Mouse (Mus musculus) myocyte (in vitro differentiated cells): ENCODE data around the gene 4933434E20Rik. TPM values are rescaled to one million over a fixed set of nuclear protein-coding genes. Genes with fewer than 3 reads are reported as not detected.
A peak's percentile ranks its signal among the peaks of the same experiment; 100 is the strongest.

Source experiments
- H3K27me3 ChIP-seq: one replicate; pipeline ENCODE4 v1.6.1; 2011; ENCODE audit not compliant: control insufficient read depth, insufficient read depth, insufficient read length
- H3K36me3 ChIP-seq: one replicate; pipeline ENCODE4 v1.6.1; 2011; ENCODE audit not compliant: control insufficient read depth, insufficient read depth
- H3K4me2 ChIP-seq: one replicate; pipeline ENCODE4 v1.6.1; 2011; ENCODE audit warnings: low read depth, control low read depth
- H3K4me3 ChIP-seq: one replicate; pipeline ENCODE4 v1.5.1; 2011; ENCODE audit warnings: mild to moderate bottlenecking, control low read depth, moderate library complexity
- H3K79me2 ChIP-seq: one replicate; pipeline ENCODE4 v1.6.1; 2011; ENCODE audit not compliant: control insufficient read depth, insufficient read depth
- H3ac ChIP-seq: one replicate; pipeline ENCODE4 v1.6.1; 2011; ENCODE audit not compliant: control insufficient read depth, insufficient read length
- CEBPB ChIP-seq: IDR thresholded peaks from 2 replicates; pipeline ENCODE4 v1.6.1; 2011; ENCODE audit warnings: mild to moderate bottlenecking, moderate library complexity; ENCODE audit not compliant: poor library complexity, insufficient read depth, severe bottlenecking
- E2F4 ChIP-seq: IDR thresholded peaks from one replicate; pipeline ENCODE4 v1.6.1; 2011; ENCODE audit warnings: mild to moderate bottlenecking, control low read depth, moderate library complexity; ENCODE audit not compliant: insufficient read depth
- MAX ChIP-seq: IDR thresholded peaks from one replicate; pipeline ENCODE4 v1.6.1; 2011; ENCODE audit warnings: low read depth, mild to moderate bottlenecking, control low read depth
- MYOD1 ChIP-seq, 3 experiments: IDR thresholded peaks; one replicate each; pipeline ENCODE4 v1.6.1; 2011; ENCODE audit warnings: control low read depth in 2 of 3, low read depth in 2 of 3, mild to moderate bottlenecking in 2 of 3, moderate library complexity in 1 of 3; ENCODE audit not compliant: insufficient read length in 2 of 3, control insufficient read depth in 1 of 3
- MYOG ChIP-seq, 3 experiments: IDR thresholded peaks; one replicate each; pipeline ENCODE4 v1.6.1; 2011; ENCODE audit warnings: control low read depth in 2 of 3, low read depth in 2 of 3, mild to moderate bottlenecking in 2 of 3; ENCODE audit not compliant: insufficient read length in 2 of 3, control insufficient read depth in 1 of 3, insufficient read depth in 1 of 3
- POLR2A ChIP-seq: IDR thresholded peaks from one replicate; pipeline ENCODE4 v1.6.1; 2011; ENCODE audit warnings: low read depth, mild to moderate bottlenecking, control low read depth, moderate library complexity; ENCODE audit not compliant: insufficient read length
- POLR2AphosphoS2 ChIP-seq: IDR thresholded peaks from one replicate; pipeline ENCODE4 v1.6.1; 2011; ENCODE audit warnings: low read depth, control low read depth; ENCODE audit not compliant: insufficient read length
- REST ChIP-seq: IDR thresholded peaks from one replicate; pipeline ENCODE4 v1.6.1; 2011; ENCODE audit warnings: mild to moderate bottlenecking, control low read depth, moderate library complexity; ENCODE audit not compliant: insufficient read depth, insufficient read length
- SRF ChIP-seq: IDR thresholded peaks from one replicate; pipeline ENCODE4 v1.6.1; 2011; ENCODE audit warnings: low read depth; ENCODE audit not compliant: control insufficient read depth, insufficient read length
- TCF12 ChIP-seq: IDR thresholded peaks from one replicate; pipeline ENCODE4 v1.6.1; 2011; ENCODE audit warnings: mild to moderate bottlenecking, control low read depth; ENCODE audit not compliant: poor library complexity, insufficient read depth, severe bottlenecking
- TCF3 ChIP-seq: IDR thresholded peaks from one replicate; pipeline ENCODE4 v1.6.1; 2011; ENCODE audit warnings: low read depth, control low read depth; ENCODE audit not compliant: insufficient read length
- USF1 ChIP-seq: IDR thresholded peaks from one replicate; pipeline ENCODE4 v1.6.1; 2011; ENCODE audit warnings: low read depth, mild to moderate bottlenecking, control low read depth, moderate library complexity
- polyA plus RNA-seq: library from polyadenylated mRNA; unstranded; fragments of >200 nt; fragmentation: generic; extraction: Trizol; gene quantifications from one replicate; pipeline ENCODE4 v1.2.1, GENCODE M21; 2012; ENCODE audit warnings: missing spikeins

Gene 4933434E20Rik
- polyA plus RNA-seq, 1 experiment: 83.8 TPM

- H3K36me3 ChIP-seq: peaks cover 20% of the 10 kb centered on the region
- H3ac ChIP-seq: no peak overlapping the region
- TF ChIP-seq CEBPB (no peak), POLR2AphosphoS2 (peak; percentile 40)
- no peak overlapping the region for H3K4me3 ChIP-seq
- H3K79me2 ChIP-seq: no peaks in the 10 kb centered on the region
- no peaks in the 10 kb centered on the region for H3K27me3 ChIP-seq
- H3K4me2 ChIP-seq: no peak overlapping the region
These were observed 46.5 kb downstream of the 4933434E20Rik start for GRCm38 (mm10) chr3:90097928-90098327.

DNA sequence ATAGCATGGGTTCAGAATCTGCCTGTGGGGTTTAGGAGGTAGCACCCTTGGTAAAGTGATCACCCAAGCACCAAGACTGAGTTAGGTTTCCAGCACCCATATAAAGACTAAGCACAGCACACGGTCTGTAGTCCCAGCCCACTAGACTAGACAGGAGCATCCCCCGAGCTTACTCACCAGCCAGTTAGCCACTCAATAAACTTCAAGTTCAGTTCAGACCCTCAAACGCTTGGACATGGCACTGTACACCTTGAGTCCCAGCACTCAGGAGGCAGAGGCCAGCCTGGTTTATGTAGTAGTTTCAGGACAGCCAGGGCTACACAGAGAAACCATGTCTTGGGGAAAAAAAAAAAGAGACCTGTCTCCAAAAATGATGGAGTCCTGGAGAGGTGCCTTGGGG lies 49.6 kb downstream of the 4933434E20Rik start:
- Histone ChIP-seq H3K4me2 (no peak overlapping the region), H3K79me2 (no peaks in the 10 kb centered on the region), H3ac (no peak overlapping the region), H3K4me3 (no peak overlapping the region), H3K27me3 (no peaks in the 10 kb centered on the region), H3K36me3 (peaks cover 3% of the 10 kb centered on the region)
- TF ChIP-seq POLR2AphosphoS2 (peak; percentile 42), SRF (no peak), E2F4 (no peak)

DNA sequence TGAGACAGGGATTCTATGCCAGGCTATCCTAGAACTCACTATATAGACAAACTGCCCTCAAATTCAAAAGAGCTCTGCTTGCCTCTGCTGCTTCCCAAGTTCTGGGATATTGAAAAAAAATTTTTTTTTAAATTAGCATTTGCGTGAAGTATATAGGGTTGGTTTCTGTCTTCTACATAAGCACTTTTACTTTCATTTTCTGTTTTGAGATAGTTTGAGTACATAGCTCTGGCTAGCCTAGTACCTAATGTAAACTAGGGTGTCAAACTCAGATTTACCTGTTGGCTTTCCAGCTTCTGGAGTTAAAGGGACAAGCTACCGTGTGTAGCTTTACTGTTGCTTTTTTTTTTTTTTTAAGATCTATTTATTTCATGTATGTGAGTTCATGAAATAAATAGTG lies 50.2 kb downstream of the 4933434E20Rik start:
- no peak overlapping the region for H3K4me2 ChIP-seq
- no peak overlapping the region for H3ac ChIP-seq
- no peaks in the 10 kb centered on the region for H3K27me3 ChIP-seq
- no peak for TF ChIP-seq MAX
- TF ChIP-seq CEBPB: no peak
- no peak for TF ChIP-seq MYOD1 (IDR thresholded peaks at IDR 0.05; ENCODE audit: control insufficient read depth in 1 of 3, insufficient read length in 2 of 3, low read depth in 2 of 3)
- TF ChIP-seq TCF3: no peak
- no peak for TF ChIP-seq REST
- TF ChIP-seq SRF: no peak
- no peak for TF ChIP-seq POLR2AphosphoS2
- TF ChIP-seq TCF12: no peak
- TF ChIP-seq USF1: no peak
- TF ChIP-seq MYOG (IDR thresholded peaks at IDR 0.05; ENCODE audit: control insufficient read depth in 1 of 3, insufficient read depth in 1 of 3, insufficient read length in 2 of 3, low read depth in 2 of 3): no peak
- no peak for TF ChIP-seq POLR2A
- TF ChIP-seq E2F4: no peak
- no peaks in the 10 kb centered on the region for H3K79me2 ChIP-seq
- H3K36me3 ChIP-seq: peaks cover 3% of the 10 kb centered on the region
- no peak overlapping the region for H3K4me3 ChIP-seq

DNA sequence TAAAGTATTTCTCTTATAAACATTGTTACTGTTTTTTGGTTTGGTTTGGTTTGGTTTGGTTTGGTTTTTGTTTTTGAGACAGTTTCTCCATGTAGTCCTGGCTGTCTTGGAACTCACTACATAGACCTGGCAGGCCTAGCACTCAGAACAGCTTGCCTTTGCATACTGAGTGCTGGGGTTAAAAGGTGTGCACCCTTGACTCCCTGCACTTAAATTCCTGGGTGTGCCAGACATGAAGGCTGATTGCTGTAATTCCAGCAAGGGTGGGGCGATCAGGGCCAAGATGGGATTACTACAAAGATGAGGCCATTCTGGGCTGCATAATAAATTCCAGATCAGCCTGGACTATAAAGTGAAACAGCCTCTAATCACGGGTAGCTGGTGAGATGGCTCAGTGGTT lies 50.8 kb downstream of the 4933434E20Rik start:
- Histone ChIP-seq H3K27me3 (no peaks in the 10 kb centered on the region), H3K36me3 (peaks cover 3% of the 10 kb centered on the region), H3K4me3 (no peak overlapping the region), H3ac (no peak overlapping the region), H3K4me2 (no peak overlapping the region), H3K79me2 (no peaks in the 10 kb centered on the region)
- no peak for TF ChIP-seq MYOG (IDR thresholded peaks at IDR 0.05; ENCODE audit: control insufficient read depth in 1 of 3, insufficient read depth in 1 of 3, insufficient read length in 2 of 3, low read depth in 2 of 3)
- TF ChIP-seq MYOD1 (IDR thresholded peaks at IDR 0.05; ENCODE audit: control insufficient read depth in 1 of 3, insufficient read length in 2 of 3, low read depth in 2 of 3): no peak
- no peak for TF ChIP-seq TCF12
- TF ChIP-seq SRF: no peak
- no peak for TF ChIP-seq MAX
- TF ChIP-seq USF1: no peak
- TF ChIP-seq POLR2AphosphoS2: no peak
- TF ChIP-seq POLR2A: no peak
- no peak for TF ChIP-seq CEBPB
- no peak for TF ChIP-seq REST
- no peak for TF ChIP-seq E2F4
- no peak for TF ChIP-seq TCF3

DNA sequence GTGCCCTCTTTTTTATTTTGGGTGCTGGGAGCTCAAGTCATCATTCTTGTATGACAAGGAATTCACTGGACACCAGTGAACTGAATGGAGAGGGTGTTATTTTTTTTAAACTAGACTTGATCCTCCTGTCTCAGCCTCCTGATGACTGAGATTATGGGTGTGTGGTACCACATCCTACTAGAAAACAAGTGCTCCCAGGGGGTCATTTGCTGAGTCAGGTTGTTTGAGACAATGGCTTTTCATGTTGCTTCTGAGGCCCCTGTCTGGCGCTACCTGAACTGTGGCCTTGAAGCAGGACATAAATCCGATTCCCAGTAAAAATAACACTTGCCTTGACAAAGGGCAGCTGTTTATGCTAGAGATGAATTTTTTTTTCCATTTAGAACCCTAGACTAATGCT lies 51.7 kb downstream of the 4933434E20Rik start:
- Histone ChIP-seq H3K4me3 (no peak overlapping the region), H3K36me3 (peaks cover under 1% of the 10 kb centered on the region), H3K79me2 (no peaks in the 10 kb centered on the region), H3K27me3 (no peaks in the 10 kb centered on the region), H3K4me2 (no peak overlapping the region), H3ac (no peak overlapping the region)
- no peak for TF ChIP-seq MYOD1 (IDR thresholded peaks at IDR 0.05; ENCODE audit: control insufficient read depth in 1 of 3, insufficient read length in 2 of 3, low read depth in 2 of 3)
- no peak for TF ChIP-seq REST
- no peak for TF ChIP-seq MAX
- no peak for TF ChIP-seq POLR2A
- no peak for TF ChIP-seq TCF12
- TF ChIP-seq E2F4: no peak
- TF ChIP-seq POLR2AphosphoS2: no peak
- TF ChIP-seq TCF3: no peak
- TF ChIP-seq MYOG (IDR thresholded peaks at IDR 0.05; ENCODE audit: control insufficient read depth in 1 of 3, insufficient read depth in 1 of 3, insufficient read length in 2 of 3, low read depth in 2 of 3): no peak
- no peak for TF ChIP-seq CEBPB
- TF ChIP-seq USF1: no peak
